Mouse (Mus musculus) CD4-positive, CD25-positive, alpha-beta regulatory T cell, adult 2 months (primary cell): ENCODE results near the gene Rtn1.

Experiments used
- DNase-seq: peaks from one replicate; pipeline ENCODE4 v3.0.0-alpha.2; 2012; ENCODE audit warnings: low read depth, low spot score

Rtn1 gene

DNA sequence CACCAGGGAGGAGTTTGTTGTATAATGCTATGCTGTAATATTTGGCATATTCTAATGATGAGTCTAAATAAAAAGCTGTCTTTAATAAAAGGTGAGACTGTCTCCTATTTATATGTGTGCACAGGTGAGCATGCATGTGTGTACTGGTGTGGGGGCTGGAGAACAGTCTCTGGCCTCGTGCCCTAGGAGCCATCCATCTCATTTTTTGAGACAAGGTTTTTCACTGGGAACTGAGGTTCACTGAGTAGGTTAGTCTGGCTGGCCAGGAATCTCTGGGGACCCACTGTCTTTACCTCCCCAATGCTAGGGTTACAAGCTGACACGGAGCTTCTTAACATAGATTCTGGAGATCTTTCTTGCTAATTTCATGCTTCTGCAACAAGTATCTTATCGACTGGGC is 176.7 kb downstream of the Rtn1 start:
- no peak for DNase-seq

DNA sequence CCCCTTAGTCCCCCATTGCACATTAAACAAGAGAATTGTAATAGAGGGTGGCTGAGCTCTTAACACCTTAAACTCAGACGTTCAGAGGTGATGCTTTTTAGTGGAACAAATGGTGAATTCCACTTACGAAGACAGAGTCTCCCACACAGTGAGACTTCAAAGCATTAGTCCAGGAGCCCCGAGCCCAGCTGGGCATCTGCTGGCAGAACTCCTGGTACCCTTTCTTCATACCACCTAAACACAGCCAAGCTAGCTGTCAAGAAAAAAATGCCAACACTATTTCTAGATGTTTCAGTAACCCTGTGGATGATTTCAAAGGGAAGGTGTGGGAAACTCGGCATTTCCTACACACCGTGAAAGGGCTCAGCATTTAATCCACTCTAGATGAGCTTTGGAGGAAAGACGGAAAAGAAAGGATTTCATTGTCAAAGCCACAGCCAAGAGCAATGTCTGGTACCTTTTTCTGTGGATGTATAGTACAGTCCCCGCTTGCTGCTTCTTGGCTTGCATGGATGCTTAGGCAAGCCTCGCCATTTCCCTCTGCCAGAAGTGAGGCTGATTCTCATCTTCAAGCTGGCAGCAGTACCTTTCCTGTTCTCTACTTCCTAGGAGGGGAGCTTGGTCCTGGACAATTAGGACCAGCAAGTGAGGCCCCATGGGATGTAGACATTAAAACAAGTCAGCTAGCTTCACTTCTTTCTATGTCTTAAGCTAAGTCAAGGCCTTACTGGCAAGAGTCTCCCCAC is 179.2 kb downstream of the Rtn1 start:
- no peak for DNase-seq

DNA sequence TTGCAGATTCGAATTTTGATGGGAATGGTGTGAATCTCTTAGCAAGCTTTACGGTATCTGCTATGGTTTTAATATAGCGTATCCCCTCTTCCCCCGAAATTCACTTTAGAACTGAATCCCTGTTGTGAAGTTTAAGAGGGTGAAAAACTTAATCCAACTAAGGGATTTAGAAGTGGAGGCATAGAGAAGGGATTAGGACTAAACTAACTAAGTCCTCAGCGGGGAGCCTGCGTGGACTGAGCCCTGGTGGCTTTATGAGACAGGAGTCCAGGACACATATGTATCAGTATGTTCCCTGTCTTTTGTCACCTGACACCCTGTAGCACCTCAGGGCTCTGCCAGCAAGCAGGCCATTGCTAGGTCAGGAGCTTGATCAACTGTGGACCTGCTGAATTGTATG is 181.1 kb downstream of the Rtn1 start:
- no peak for DNase-seq

DNA sequence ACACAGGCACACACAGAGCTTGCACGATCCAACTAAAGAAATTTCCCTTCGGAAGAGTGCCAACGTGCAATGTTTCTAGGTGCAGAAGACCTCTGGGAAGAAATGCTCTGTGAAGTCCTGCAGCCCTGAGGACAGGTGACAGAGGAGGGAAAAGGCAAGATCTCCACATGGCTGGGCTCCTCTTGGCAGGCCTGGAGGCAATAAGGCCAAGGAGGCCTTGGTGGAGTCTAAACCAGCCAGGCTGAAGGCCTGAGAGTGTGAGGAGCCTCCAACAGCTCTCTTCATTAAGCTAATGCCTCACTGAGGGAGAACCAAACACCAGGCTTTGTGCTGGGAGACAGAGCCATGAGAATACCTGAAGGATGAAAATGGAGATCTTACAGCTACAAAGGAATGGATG is 183.5 kb downstream of the Rtn1 start:
- no peak for DNase-seq

DNA sequence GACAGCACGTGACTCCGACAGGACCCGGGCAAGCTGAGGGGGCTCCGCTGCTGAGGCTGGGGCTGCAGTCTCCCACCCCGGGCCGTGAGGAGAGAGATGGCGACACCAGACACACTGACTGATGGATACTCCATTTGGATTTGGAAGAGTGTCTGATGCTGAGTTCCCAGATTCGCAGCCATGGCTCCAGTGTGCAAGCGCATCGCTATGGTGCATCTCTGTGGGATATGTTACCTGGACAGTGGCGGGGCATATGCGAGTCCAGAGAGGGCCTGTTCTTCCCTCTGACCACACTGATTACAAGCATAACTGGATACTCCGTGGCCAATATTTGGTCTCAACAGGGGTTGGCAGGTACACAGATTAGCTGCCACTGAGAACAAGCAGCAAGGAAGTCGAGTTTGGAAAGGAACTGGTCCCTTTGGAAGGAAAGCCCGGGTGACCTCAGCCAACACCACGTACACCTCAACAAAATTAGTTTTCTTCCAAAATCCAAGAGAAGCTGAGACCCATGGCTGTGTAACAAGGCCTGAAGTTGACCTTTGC is 185.2 kb downstream of the Rtn1 start:
- no peak for DNase-seq

DNA sequence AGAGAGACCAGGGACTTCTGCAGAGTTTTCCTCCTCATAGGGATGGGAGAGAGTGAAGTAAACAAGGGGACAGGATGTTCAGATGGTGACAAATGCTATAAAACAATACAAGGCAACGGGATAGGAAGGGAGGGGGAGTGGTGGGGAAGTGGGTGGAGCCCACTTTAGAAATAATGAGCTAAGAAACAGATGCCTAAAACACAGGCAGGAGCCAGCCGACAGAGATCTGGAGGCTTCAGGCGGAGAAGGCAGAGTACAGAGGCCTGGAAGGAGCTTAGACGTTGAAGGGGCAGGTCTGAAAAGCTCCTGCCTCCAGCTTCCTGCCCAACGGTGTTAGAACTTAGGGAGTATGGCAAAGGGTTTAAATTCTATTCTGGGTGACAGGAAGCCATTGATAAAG is 195.3 kb downstream of the Rtn1 start:
- no peak for DNase-seq

DNA sequence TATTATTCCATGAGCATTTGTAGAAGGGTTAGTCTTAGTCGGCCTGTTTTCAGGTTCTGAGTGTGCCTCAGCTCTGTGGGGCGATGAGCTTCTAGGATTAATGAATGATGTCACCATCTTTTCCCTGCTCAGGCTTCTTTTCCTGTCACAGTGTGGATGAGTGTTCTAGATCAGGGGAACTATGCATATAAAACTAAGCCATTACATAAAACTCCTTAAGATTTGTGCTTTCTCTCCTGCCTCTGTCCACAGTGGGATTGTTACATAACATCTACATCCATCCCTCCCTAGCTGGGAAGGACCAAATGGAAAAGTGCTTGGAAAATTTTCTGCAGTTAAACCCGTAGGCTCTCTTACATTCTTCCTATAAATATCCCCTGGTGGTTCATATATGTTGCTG is 208.0 kb downstream of the Rtn1 start:
- no peak for DNase-seq

DNA sequence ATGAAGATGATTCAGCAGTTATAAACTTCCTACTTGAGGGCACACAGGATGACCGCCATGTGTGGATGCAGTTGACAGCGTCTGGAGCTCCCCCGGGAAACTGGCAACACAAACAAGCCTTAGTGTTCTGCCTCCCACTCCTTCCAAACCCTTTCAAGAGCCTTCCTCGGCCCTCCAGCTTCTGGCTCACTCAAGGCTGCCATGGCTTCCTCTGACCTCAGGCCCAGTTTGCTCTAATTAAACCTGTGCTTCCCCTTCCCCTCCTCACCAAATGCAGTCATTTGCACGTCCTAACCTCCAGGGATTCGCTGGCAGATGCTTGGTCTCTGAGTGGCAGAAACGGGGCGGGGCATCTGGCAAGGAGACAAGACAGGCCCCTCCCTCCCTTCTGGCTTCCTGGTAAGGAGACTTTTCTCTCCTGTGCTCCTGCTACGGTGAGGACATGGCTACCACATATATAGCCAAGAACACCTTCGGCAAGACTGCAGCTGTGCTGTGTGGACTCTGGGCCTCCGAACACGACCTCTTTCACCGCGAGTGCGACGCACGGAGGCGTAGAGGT is 210.8 kb downstream of the Rtn1 start:
- no peak for DNase-seq

DNA sequence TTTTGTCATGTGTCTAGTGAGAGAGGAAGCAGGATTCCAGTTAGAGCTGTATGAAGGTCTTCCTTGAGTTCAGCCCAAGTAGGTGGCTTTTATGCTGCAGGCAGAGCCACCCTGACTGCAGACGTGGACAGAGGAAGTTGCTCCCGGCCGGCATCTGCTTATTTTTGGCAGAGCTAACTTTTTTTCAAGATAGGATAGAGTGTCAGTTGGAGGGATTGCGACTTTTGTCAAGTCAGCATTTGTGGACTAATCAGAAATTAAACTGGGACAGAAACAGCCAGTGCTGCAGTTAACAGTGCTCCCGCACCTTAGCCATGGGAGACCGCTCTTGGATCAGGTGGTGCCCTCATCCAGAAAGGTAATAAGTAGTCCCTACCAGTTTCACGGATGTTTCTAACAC is 211.4 kb downstream of the Rtn1 start:
- DNase-seq = no peak

DNA sequence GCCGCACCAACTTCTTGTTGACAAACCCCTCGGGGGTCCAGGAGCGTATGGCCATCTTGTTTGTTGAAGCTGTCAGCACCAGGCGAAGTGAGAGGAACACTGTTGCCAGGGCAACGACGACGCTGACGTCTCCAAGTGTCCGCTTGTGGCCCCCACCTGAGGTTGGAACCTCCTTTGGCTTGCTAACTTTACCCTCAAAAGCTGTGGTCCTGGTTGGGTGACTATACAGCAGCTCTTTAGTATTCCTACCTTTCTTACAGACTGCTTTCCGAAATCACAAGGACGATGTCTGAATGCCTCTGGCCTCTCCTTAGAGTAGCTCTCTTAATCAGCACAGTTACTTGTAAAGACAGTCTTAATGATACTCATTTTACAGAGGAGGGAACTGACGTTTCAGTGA is 223.9 kb downstream of the Rtn1 start, which contains the start of gene Ccdc175:
TSS of gene Ccdc175 (minus strand) at position 101 of the 400 bp plus-strand sequence.
- no peak for DNase-seq

DNA sequence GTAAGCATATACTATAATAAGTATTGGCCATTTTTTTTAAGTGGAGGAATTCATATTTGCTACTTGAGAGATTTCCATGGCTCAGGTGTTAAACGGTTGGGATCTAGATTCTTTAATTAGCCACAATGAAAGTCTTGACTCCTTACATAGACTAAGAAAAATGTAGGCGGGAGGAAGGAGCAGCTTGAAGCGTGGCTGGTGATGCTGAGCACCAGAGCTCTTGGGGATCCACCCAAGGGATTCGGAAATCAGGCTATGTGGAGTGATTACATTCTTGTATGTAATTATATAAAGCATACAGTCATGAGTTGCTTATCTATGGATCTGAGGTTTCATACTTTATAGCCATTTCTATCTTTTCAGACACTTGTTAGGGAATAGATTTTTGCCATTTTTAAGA is 229.3 kb downstream of the Rtn1 start:
- DNase-seq = no peak

DNA sequence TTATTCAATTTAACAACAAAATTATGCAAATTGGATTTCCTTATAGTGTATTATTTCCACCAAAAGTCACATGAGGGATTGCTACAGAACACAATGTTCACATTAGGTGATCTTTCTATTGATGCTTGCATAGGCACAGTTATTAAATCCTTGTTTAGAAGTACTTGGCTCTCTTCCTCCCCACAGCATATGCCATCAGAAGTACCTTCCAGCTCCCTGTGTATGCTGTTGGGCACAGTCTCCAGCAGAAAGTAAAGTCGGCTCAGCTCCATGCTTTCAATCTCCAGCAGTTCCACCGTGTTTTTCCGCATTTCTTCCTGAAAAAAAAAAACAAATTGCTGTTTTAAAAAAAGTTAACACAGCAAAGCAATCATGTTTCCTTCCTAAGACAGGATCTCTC is 230.5 kb downstream of the Rtn1 start:
- DNase-seq = no peak
